8 mouse cellular contexts compared by ENCODE assay signal in the genomic region with DNA sequence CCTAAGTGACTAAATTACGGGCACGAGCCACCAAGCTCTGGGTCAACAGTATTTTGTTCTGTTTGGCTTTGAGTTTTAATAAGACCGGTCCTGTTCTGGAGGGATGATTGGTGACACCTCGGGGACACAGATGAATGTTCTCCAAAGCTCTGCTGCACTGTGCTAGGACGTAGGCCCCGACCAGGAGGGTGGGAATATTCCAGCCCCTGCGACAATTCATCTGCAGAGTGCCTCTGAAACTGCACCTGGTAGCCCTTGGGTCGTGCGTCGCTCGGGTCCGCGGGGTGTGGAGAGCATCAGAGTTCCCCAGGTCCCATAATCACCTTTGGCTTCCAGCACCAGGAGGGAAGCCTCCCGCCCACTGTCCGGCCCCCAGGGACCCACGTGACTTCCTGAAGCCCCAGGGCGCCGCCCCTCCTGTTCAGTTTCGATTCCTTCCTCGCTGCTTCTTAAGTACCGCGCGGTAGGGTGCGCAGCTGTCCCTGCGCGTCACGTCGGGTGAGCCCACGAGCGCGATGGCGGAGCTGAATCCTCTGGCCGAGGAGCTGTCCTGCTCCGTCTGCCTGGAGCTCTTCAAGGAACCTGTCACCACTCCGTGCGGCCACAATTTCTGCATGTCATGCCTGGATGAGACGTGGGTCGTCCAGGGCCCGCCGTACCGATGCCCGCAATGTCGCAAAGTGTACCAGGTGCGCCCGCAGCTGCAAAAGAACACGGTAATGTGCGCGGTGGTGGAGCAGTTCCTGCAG. TPM values are rescaled to one million over a fixed set of nuclear protein-coding genes. Genes with fewer than 3 reads are reported as not detected.
DNase-seq lines count a peak whose midpoint lies in the region; ATAC-seq and TF ChIP-seq lines count a peak whose summit lies in the region.

A gene (plus strand): TSS at position 403 of the 749 bp plus-strand sequence.

- TF ChIP-seq CTCF in hindbrain, postnatal 0 days (IDR thresholded peaks at IDR 0.05; ENCODE audit: low read depth) = no peak

- H3K4me2 ChIP-seq in hindbrain, postnatal 0 days (ENCODE audit: low read depth, low read length) = peak within 1 kb of the TSS; percentile 50

- WGBS in hindbrain, postnatal 0 days = 4% methylated on average over 48 of the region's 48 CpGs

- H3K27ac ChIP-seq in hindbrain, postnatal 0 days = peak within 1 kb of the TSS; percentile 45; the same call in 1 of the 2 replicates

- peak within 1 kb of the TSS; percentile 48 for H3K9ac ChIP-seq in hindbrain, postnatal 0 days (replicated peaks; ENCODE audit: low read length)

- H3K36me3 ChIP-seq in hindbrain, postnatal 0 days (ENCODE audit: insufficient read depth, low read length) = no peaks in the 10 kb centered on the region

- peaks cover 11% of the 10 kb centered on the region; the same call in 1 of the 2 replicates for H3K27me3 ChIP-seq in hindbrain, postnatal 0 days (ENCODE audit: insufficient read depth, low read length)

- peak; percentile 97 for DNase-seq in MN1 (ENCODE audit: low spot score)
- peak; percentile 93 for DNase-seq in c-Kit-positive CD71-positive TER-119-positive erythroid progenitor cells, embryonic 14.5 days (ENCODE audit: low spot score)
- DNase-seq in gastrocnemius, postnatal 10 days = peak; percentile 92
- peak; percentile 75 for DNase-seq in hindbrain, postnatal 0 days (ENCODE audit: low spot score)
- DNase-seq in left cerebral cortex, postnatal 14 days (ENCODE audit: low spot score in 2 of 2) = peak; percentile 49 to 61
- peak; percentile 35 to 44 for DNase-seq in right cerebral cortex, adult 2 months (ENCODE audit: low spot score in 2 of 2)
- peak; percentile 81 for DNase-seq in urinary bladder, adult 2 months (ENCODE audit: low spot score)

- intact Hi-C loops in left cerebral cortex, postnatal 14 days (cut with DNase I) = loop anchor here (5.0 kb wide), 1 partner anchor 38 kb away; no protein-coding TSS in a partner anchor

- peak within 1 kb of the TSS; percentile 40 for H3K4me3 ChIP-seq in hindbrain, postnatal 0 days (ENCODE audit: low read length)

- no peaks in the 10 kb centered on the region; the same call in 1 of the 2 replicates for H3K4me1 ChIP-seq in hindbrain, postnatal 0 days (ENCODE audit: insufficient read depth, low read length)

- ATAC-seq in hindbrain, postnatal 0 days = peak; percentile 65
- ATAC-seq in megakaryocyte progenitor cell, adult 5-6 weeks (replicated peaks; ENCODE audit: poor library complexity) = peak; percentile 85

- H3K9me3 ChIP-seq in hindbrain, postnatal 0 days (ENCODE audit: low read length) = no peaks in the 10 kb centered on the region

RNA-seq across cellular contexts. Expression of the gene that starts here (rescaled TPM):
- total RNA-seq in gastrocnemius, postnatal 10 days (2021) = 10 to 100 TPM; 18.0 to 20.0 TPM
- total RNA-seq in hindbrain, postnatal 0 days (2014; rRNA removed) = 0.97 and 4.6 TPM in 2 replicates
- 5.3 and 6.2 TPM in 2 replicates for polyA plus RNA-seq in hindbrain, postnatal 0 days (2015; fragmentation: Nextera tagmentation; extraction: Ambion mirVana)
- 1 to 10 TPM; 3.2 to 4.8 TPM for total RNA-seq in left cerebral cortex, postnatal 14 days (2021)
- total RNA-seq in megakaryocyte progenitor cell, adult 5-6 weeks (2015) = 22.8 and 28.2 TPM in 2 replicates
- 16.7 and 21.2 TPM in 2 replicates for total RNA-seq in megakaryocyte progenitor cell, adult 5-6 weeks (2017)
- 12.9 and 18.2 TPM in 2 replicates for polyA plus RNA-seq in urinary bladder, adult 2 months (2012; rRNA removed)

Comparison
In these comparisons a context has a peak if more than half of its experiments do, and no peak if none do; other contexts are left out.
1. Peak in every context shown above with its lines: DNase-seq, ATAC-seq, H3K4me3 ChIP-seq and H3K27ac ChIP-seq.
2. DNase-seq: peak in every context shown above with its lines; median percentile 97 in MN1; 93 in c-Kit-positive CD71-positive TER-119-positive erythroid progenitor cells, embryonic 14.5 days; 92 in gastrocnemius, postnatal 10 days; 81 in urinary bladder, adult 2 months; 75 in hindbrain, postnatal 0 days; 55 in left cerebral cortex, postnatal 14 days; 40 in right cerebral cortex, adult 2 months.